ENCODE assay signal across 9 mouse cellular contexts in the genomic region with DNA sequence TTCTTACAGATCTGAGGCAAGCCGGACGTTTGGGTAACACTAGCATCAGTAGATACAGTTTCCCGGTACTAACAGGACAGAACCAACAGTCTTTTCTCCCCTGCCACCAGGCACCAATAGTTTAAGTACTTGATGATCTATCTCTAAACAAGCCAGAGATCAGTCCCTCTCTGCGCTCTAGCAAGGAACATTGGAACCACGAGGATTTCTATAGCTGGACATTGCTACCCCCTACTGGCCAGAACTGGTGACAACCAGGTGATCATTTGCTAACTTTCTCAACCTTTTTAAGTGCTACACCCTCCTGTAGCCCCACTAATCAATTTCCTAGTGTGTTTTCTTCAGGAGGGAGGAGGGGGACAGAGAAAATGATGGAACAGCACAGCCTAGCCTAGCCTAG. TPM values are rescaled to one million over a fixed set of nuclear protein-coding genes. Genes with fewer than 3 reads are reported as not detected.
DNase-seq lines count a peak whose midpoint lies in the region; ATAC-seq lines count a peak whose summit lies in the region.
"Had no signal": no experiment of that assay in that cellular context is flagged by ENCODE, and none has a peak within 500 bp of the region (broad histone marks: within the 10 kb centered on the region; RNA-seq: fewer than 3 reads in every experiment).

No protein-coding gene starts in this region.

- H3K9ac ChIP-seq in hindbrain, embryonic 12.5 days: no peak overlapping the region
- H3K9ac ChIP-seq in limb, embryonic 13.5 days: no peak overlapping the region
- no peak overlapping the region for H3K9ac ChIP-seq in midbrain, embryonic 14.5 days (replicated peaks; ENCODE audit: low read length)
- H3K9ac ChIP-seq: heart, embryonic 13.5 days had no signal

- H3K27me3 ChIP-seq in hindbrain, embryonic 12.5 days: no peaks in the 10 kb centered on the region
- H3K27me3 ChIP-seq in limb, embryonic 13.5 days: no peaks in the 10 kb centered on the region; the same call in 1 of the 2 replicates
- H3K27me3 ChIP-seq in midbrain, embryonic 14.5 days (ENCODE audit: control insufficient read depth, insufficient read depth, low read length): no peaks in the 10 kb centered on the region

- peak; percentile 67 to 75 for DNase-seq in right cerebral cortex, adult 2 months (ENCODE audit: low spot score in 2 of 2)
- DNase-seq in right cerebral cortex, postnatal 14 days: no peak
- peak; percentile 71 for DNase-seq in R1 (ENCODE audit: low read depth, low spot score)
- DNase-seq in embryo, embryonic 10.5 days (ENCODE audit: low spot score): peak; percentile 86
- peak; percentile 88 for DNase-seq in midbrain, embryonic 14.5 days
- peak; percentile 24 to 45 for DNase-seq in thymus, postnatal 36 days

- H3K4me2 ChIP-seq in hindbrain, embryonic 12.5 days (replicated peaks): no peak overlapping the region
- H3K4me2 ChIP-seq in limb, embryonic 13.5 days (replicated peaks): no peak overlapping the region
- H3K4me2 ChIP-seq in midbrain, embryonic 14.5 days (ENCODE audit: low read length): no peak overlapping the region
- H3K4me2 ChIP-seq: heart, embryonic 13.5 days had no signal

- no peak overlapping the region for H3K27ac ChIP-seq in hindbrain, embryonic 12.5 days
- H3K27ac ChIP-seq in limb, embryonic 13.5 days: no peak overlapping the region
- no peak overlapping the region for H3K27ac ChIP-seq in midbrain, embryonic 14.5 days (replicated peaks; ENCODE audit: low read depth, low read length)
- H3K27ac ChIP-seq: heart, embryonic 13.5 days had no signal

- 30% methylated on average over 5 of the region's 5 CpGs for WGBS in hindbrain, embryonic 12.5 days
- whole genome bisulfite sequencing in limb, embryonic 13.5 days: 29% methylated on average over 5 of the region's 5 CpGs
- 28% methylated on average over 5 of the region's 5 CpGs for WGBS in midbrain, embryonic 14.5 days

- no peaks in the 10 kb centered on the region for H3K4me1 ChIP-seq in hindbrain, embryonic 12.5 days
- H3K4me1 ChIP-seq in limb, embryonic 13.5 days: no peaks in the 10 kb centered on the region
- no peaks in the 10 kb centered on the region for H3K4me1 ChIP-seq in midbrain, embryonic 14.5 days (ENCODE audit: control insufficient read depth, insufficient read depth, low read length)
- H3K4me1 ChIP-seq: heart, embryonic 13.5 days had no signal

- peak; percentile 48; the same call in 1 of the 2 replicates for ATAC-seq in hindbrain, embryonic 12.5 days (ENCODE audit: low FRiP score)
- ATAC-seq in limb, embryonic 13.5 days (ENCODE audit: low FRiP score, low read depth): peak; percentile 69
- ATAC-seq in midbrain, embryonic 14.5 days (ENCODE audit: low FRiP score, low TSS enrichment): no peak

- no peaks in the 10 kb centered on the region for H3K9me3 ChIP-seq in hindbrain, embryonic 12.5 days (replicated peaks)
- H3K9me3 ChIP-seq in limb, embryonic 13.5 days: no peaks in the 10 kb centered on the region
- no peaks in the 10 kb centered on the region for H3K9me3 ChIP-seq in midbrain, embryonic 14.5 days (ENCODE audit: control insufficient read depth, low read length)
- H3K9me3 ChIP-seq: heart, embryonic 13.5 days had no signal

- H3K4me3 ChIP-seq in hindbrain, embryonic 12.5 days: no peak overlapping the region
- H3K4me3 ChIP-seq in limb, embryonic 13.5 days: no peak overlapping the region
- H3K4me3 ChIP-seq in midbrain, embryonic 14.5 days (replicated peaks; ENCODE audit: low read depth, low read length): no peak overlapping the region
- H3K4me3 ChIP-seq: heart, embryonic 13.5 days had no signal

- no peaks in the 10 kb centered on the region for H3K36me3 ChIP-seq in hindbrain, embryonic 12.5 days
- H3K36me3 ChIP-seq in limb, embryonic 13.5 days: no peaks in the 10 kb centered on the region
- no peaks in the 10 kb centered on the region for H3K36me3 ChIP-seq in midbrain, embryonic 14.5 days (ENCODE audit: control insufficient read depth, insufficient read depth, low read length)
- H3K36me3 ChIP-seq: heart, embryonic 13.5 days had no signal

RNA-seq across cellular contexts. Expression of a gene that starts 15.4 kb away (rescaled TPM):
- polyA plus RNA-seq in hindbrain, embryonic 12.5 days (2016; fragmentation: Nextera tagmentation; extraction: Ambion mirVana): 50.8 and 53.8 TPM in 2 replicates
- polyA plus RNA-seq in limb, embryonic 13.5 days (2015; fragmentation: Nextera tagmentation; extraction: Ambion mirVana): 32.0 and 32.1 TPM in 2 replicates
- 35.1 and 39.4 TPM in 2 replicates for polyA plus RNA-seq in midbrain, embryonic 14.5 days (2014; fragmentation: Nextera tagmentation; extraction: Ambion mirVana)
